Mouse (Mus musculus) liver, postnatal 0 days (tissue): ENCODE results near the gene Glp2r.

Source experiments
- CTCF ChIP-seq: sonication (generic); IDR thresholded peaks from 2 replicates; pipeline ENCODE4 v1.5.1; 2016; ENCODE audit warnings: antibody characterized with exemption, low read depth
- EP300 ChIP-seq: IDR thresholded peaks from 2 replicates; pipeline ENCODE4 v1.6.1; 2016; ENCODE audit warnings: antibody characterized with exemption, low read depth, mild to moderate bottlenecking

GRCm38 (mm10) chr11:67668460-67669007, 102.4 kb downstream of the Glp2r start:
- TF ChIP-seq CTCF (no peak), EP300 (no peak)
